Mouse (Mus musculus) CH12.LX (cell line): Measurements from ENCODE around the gene Klhl15.

ENCODE experiments used
- BHLHE40 ChIP-seq: IDR thresholded peaks from 2 replicates; pipeline ENCODE4 v1.6.1; 2011; ENCODE audit warnings: mild to moderate bottlenecking, low read depth, low read length, improper control_type of control experiment
- CTCF ChIP-seq, 2 experiments: IDR thresholded peaks in 1 of 2; conservative IDR thresholded peaks in 1 of 2; 2 replicates each; pipeline ENCODE4 v1.5.1; 2011 to 2012; ENCODE audit warnings: low read depth in 2 of 2, low read length in 2 of 2, improper control_type of control experiment in 1 of 2, inconsistent platforms in 1 of 2, mild to moderate bottlenecking in 1 of 2, moderate library complexity in 1 of 2
- ELF1 ChIP-seq: IDR thresholded peaks from 2 replicates; pipeline ENCODE4 v1.6.1; 2014; ENCODE audit warnings: low read depth, mild to moderate bottlenecking, inconsistent platforms, low read length, improper control_type of control experiment
- EP300 ChIP-seq: IDR thresholded peaks from 2 replicates; pipeline ENCODE4 v1.6.1; 2011; ENCODE audit warnings: low read length, improper control_type of control experiment
- ETS1 ChIP-seq: conservative IDR thresholded peaks from 2 replicates; pipeline ENCODE4 v1.6.1; 2012; ENCODE audit warnings: low read depth, mild to moderate bottlenecking, inconsistent platforms, low read length, improper control_type of control experiment, moderate library complexity
- GABPA ChIP-seq: IDR thresholded peaks from 2 replicates; pipeline ENCODE4 v1.6.1; 2012; ENCODE audit warnings: low read depth, low read length, improper control_type of control experiment, inconsistent platforms; ENCODE audit not compliant: insufficient replicate concordance
- MAX ChIP-seq: IDR thresholded peaks from 2 replicates; pipeline ENCODE4 v1.6.1; 2011; ENCODE audit warnings: low read length, improper control_type of control experiment
- NRF1 ChIP-seq: IDR thresholded peaks from 2 replicates; pipeline ENCODE4 v1.6.1; 2014; ENCODE audit warnings: low read depth, mild to moderate bottlenecking, inconsistent platforms, low read length, improper control_type of control experiment, moderate library complexity
- POLR2A ChIP-seq: IDR thresholded peaks from 2 replicates; pipeline ENCODE4 v1.6.1; 2011; ENCODE audit warnings: low read depth, mild to moderate bottlenecking, improper control_type of control experiment, low read length
- POLR2AphosphoS2 ChIP-seq: IDR thresholded peaks from 2 replicates; pipeline ENCODE4 v1.6.1; 2011; ENCODE audit warnings: low read depth, low read length, improper control_type of control experiment
- RCOR1 ChIP-seq: conservative IDR thresholded peaks from 2 replicates; pipeline ENCODE4 v1.6.1; 2012; ENCODE audit warnings: low read depth, mild to moderate bottlenecking, inconsistent platforms, low read length, improper control_type of control experiment
- TCF12 ChIP-seq: IDR thresholded peaks from 2 replicates; pipeline ENCODE4 v1.6.1; 2014; ENCODE audit warnings: low read depth, mild to moderate bottlenecking, inconsistent platforms, low read length, improper control_type of control experiment
- USF2 ChIP-seq: conservative IDR thresholded peaks from 2 replicates; pipeline ENCODE4 v1.6.1; 2011; ENCODE audit warnings: low read depth, low read length, improper control_type of control experiment
- ZC3H11A ChIP-seq: IDR thresholded peaks from 2 replicates; pipeline ENCODE4 v1.6.1; 2012; ENCODE audit warnings: low read depth, mild to moderate bottlenecking, inconsistent platforms, low read length, improper control_type of control experiment

DNA sequence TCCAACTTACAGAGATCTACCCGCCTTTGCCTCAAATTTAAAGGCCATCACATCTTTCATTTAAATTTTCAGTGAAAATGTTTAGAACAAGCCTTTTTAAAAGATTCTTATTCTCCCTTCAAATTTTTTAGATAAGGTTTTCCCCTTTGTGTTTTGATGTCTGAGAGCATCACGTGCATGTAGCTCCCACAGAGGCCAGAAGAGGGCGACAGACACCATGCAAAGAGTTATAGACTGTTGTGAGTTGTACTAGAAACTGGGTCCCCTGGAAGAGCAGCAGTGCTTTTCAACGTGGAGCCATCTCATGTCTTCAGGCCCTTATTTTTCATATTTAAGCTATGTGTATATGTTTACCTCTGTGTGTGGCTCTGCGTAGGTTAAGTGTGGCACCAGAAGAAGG lies 36.6 kb upstream of the Klhl15 start:
- TF ChIP-seq ZC3H11A = no peak
- TF ChIP-seq ELF1 = no peak
- TF ChIP-seq TCF12 = no peak
- no peak for TF ChIP-seq EP300
- no peak for TF ChIP-seq POLR2A
- no peak for TF ChIP-seq USF2
- no peak for TF ChIP-seq ETS1
- TF ChIP-seq CTCF (conservative IDR thresholded peaks at IDR 0.05 in 1 of 2, IDR thresholded peaks at IDR 0.05 in 1 of 2; ENCODE audit: low read depth in 2 of 2, low read length in 2 of 2) = peak; percentile 35 to 48; a peak in 3 of 4 replicates
- no peak for TF ChIP-seq BHLHE40
- no peak for TF ChIP-seq RCOR1
- TF ChIP-seq MAX = no peak
- no peak for TF ChIP-seq NRF1
- no peak for TF ChIP-seq GABPA
- no peak for TF ChIP-seq POLR2AphosphoS2
